Mouse (Mus musculus) lung, embryonic 16.5 days (tissue): Measurements from ENCODE around the gene Dnm1. TPM values are rescaled to one million over a fixed set of nuclear protein-coding genes. Genes with fewer than 3 reads are reported as not detected.
"Not testable (repeated sequence)": the region's sequence is repeated elsewhere in the genome, so short reads cannot be mapped to it uniquely, and the experiment has no call there.

Experiments used
- ATAC-seq: fragments of 200-750 bp; cut with Nextera tagmentation; 2 replicates; pipeline ENCODE4 v1.8.0; 2017; ENCODE audit warnings: low read depth, mild to moderate bottlenecking, moderate library complexity
- H3K27ac ChIP-seq: fragments of 300-500 bp; sonication (generic); 2 replicates; pipeline ENCODE4 v1.5.1; 2014; ENCODE audit warnings: mild to moderate bottlenecking, control low read depth, low read length
- H3K27me3 ChIP-seq: fragments of 300-500 bp; sonication (generic); 2 replicates; pipeline ENCODE4 v1.6.1; 2014; ENCODE audit warnings: low read depth, low read length, mixed read lengths; ENCODE audit not compliant: control insufficient read depth, insufficient read depth
- H3K36me3 ChIP-seq: fragments of 300-500 bp; sonication (generic); 2 replicates; pipeline ENCODE4 v1.6.1; 2014; ENCODE audit warnings: low read length; ENCODE audit not compliant: control insufficient read depth, insufficient read depth
- H3K4me1 ChIP-seq: fragments of 300-500 bp; sonication (generic); replicated peaks from 2 replicates; pipeline ENCODE4 v1.6.1; 2014; ENCODE audit warnings: low read length, mixed read lengths; ENCODE audit not compliant: control insufficient read depth, insufficient read depth
- H3K4me2 ChIP-seq: fragments of 300-500 bp; sonication (generic); 2 replicates; pipeline ENCODE4 v1.6.1; 2014; ENCODE audit warnings: low read depth, low read length, control low read depth
- H3K4me3 ChIP-seq: fragments of 300-500 bp; sonication (generic); 2 replicates; pipeline ENCODE4 v1.5.1; 2014; ENCODE audit warnings: mild to moderate bottlenecking, low read length, control low read depth
- H3K9ac ChIP-seq: fragments of 300-500 bp; sonication (generic); 2 replicates; pipeline ENCODE4 v1.6.1; 2014; ENCODE audit warnings: low read length, control low read depth
- H3K9me3 ChIP-seq: fragments of 300-500 bp; sonication (generic); 2 replicates; pipeline ENCODE4 v1.6.1; 2016; ENCODE audit warnings: low read length; ENCODE audit not compliant: control insufficient read depth
- WGBS: fragments of 180-500 bp; shearing (Covaris S2); extraction: QIAGEN DNeasy Blood & Tissue Kit; methylation state at CpG from one replicate; pipeline ENCODE4 v1.1.7; 2014; 5-methylcytosine and 5-hydroxymethylcytosine counted together
- polyA plus RNA-seq: library from polyadenylated mRNA; unstranded; fragments of >200 nt; fragmentation: Nextera tagmentation; extraction: Ambion mirVana; gene quantifications from 2 replicates; pipeline ENCODE4 v1.2.1, GENCODE M21; 2015

Gene Dnm1
- polyA plus RNA-seq, 1 experiment from 2014 or later = 5.9 TPM

- Histone ChIP-seq H3K9me3 (no peaks in the 10 kb centered on the region), H3K4me1 (peaks cover 12% of the 10 kb centered on the region), H3K27ac (peak overlapping the region; percentile 93), H3K36me3 (peaks cover 9% of the 10 kb centered on the region), H3K4me2 (peak overlapping the region; percentile 83), H3K27me3 (no peaks in the 10 kb centered on the region; the same call in 1 of the 2 replicates), H3K4me3 (peak overlapping the region; percentile 82), H3K9ac (peak overlapping the region; percentile 90)
- 6% methylated on average over 19 of the region's 19 CpGs for WGBS
- ATAC-seq = peak; percentile 53
These were observed 10.4 kb upstream of the Dnm1 start for GRCm38 (mm10) chr2:32363376-32364106.

GRCm38 (mm10) chr2:32362817-32363340 lies 9.7 kb upstream of the Dnm1 start:
- peak overlapping the region; percentile 82 for H3K4me3 ChIP-seq
- H3K9ac ChIP-seq = peak overlapping the region; percentile 90
- H3K36me3 ChIP-seq = peaks cover 5% of the 10 kb centered on the region
- no peaks in the 10 kb centered on the region; the same call in 1 of the 2 replicates for H3K27me3 ChIP-seq
- ATAC-seq = peak; percentile 84
- H3K4me2 ChIP-seq = peak overlapping the region; percentile 83
- no peaks in the 10 kb centered on the region for H3K9me3 ChIP-seq
- H3K27ac ChIP-seq = peak overlapping the region; percentile 93
- H3K4me1 ChIP-seq = peaks cover 12% of the 10 kb centered on the region
- under 1% methylated on average over 53 of the region's 53 CpGs for WGBS

- ATAC-seq, H3K9me3 ChIP-seq, H3K36me3 ChIP-seq, H3K27me3 ChIP-seq: not testable (repeated sequence)
- H3K27ac ChIP-seq = peak overlapping the region; percentile 93
- peak overlapping the region; percentile 90 for H3K9ac ChIP-seq
- H3K4me3 ChIP-seq = peak overlapping the region; percentile 82
- peak overlapping the region; percentile 83 for H3K4me2 ChIP-seq
- peaks cover 12% of the 10 kb centered on the region for H3K4me1 ChIP-seq
- WGBS = 21% methylated on average over 5 of the region's 5 CpGs
These were observed 9.1 kb upstream of the Dnm1 start for GRCm38 (mm10) chr2:32362274-32362673.

GRCm38 (mm10) chr2:32361437-32361836 lies 8.3 kb upstream of the Dnm1 start:
- H3K36me3 ChIP-seq = peaks cover 5% of the 10 kb centered on the region; the same call in 1 of the 2 replicates
- H3K27me3 ChIP-seq = no peaks in the 10 kb centered on the region; the same call in 1 of the 2 replicates
- H3K9ac ChIP-seq = peak overlapping the region; percentile 53
- peak overlapping the region; percentile 69 for H3K4me2 ChIP-seq
- peak overlapping the region; percentile 40 for H3K4me3 ChIP-seq
- peaks cover 12% of the 10 kb centered on the region for H3K4me1 ChIP-seq
- no peaks in the 10 kb centered on the region for H3K9me3 ChIP-seq
- 4% methylated on average over 24 of the region's 24 CpGs for WGBS
- peak; percentile 51; the same call in 1 of the 2 replicates for ATAC-seq
- no peak overlapping the region for H3K27ac ChIP-seq

- Histone ChIP-seq H3K4me2 (peak overlapping the region; percentile 69), H3K9me3 (no peaks in the 10 kb centered on the region), H3K27ac (no peak overlapping the region), H3K27me3 (no peaks in the 10 kb centered on the region; the same call in 1 of the 2 replicates), H3K36me3 (peaks cover 5% of the 10 kb centered on the region; the same call in 1 of the 2 replicates), H3K9ac (no peak overlapping the region), H3K4me3 (peak overlapping the region; percentile 40), H3K4me1 (peaks cover 12% of the 10 kb centered on the region)
- 6% methylated on average over 14 of the region's 14 CpGs for WGBS
- no peak for ATAC-seq
These were observed 7.6 kb upstream of the Dnm1 start for GRCm38 (mm10) chr2:32360741-32361140.

GRCm38 (mm10) chr2:32358381-32358780 lies 5.2 kb upstream of the Dnm1 start:
- Histone ChIP-seq H3K4me2 (no peak overlapping the region), H3K9me3 (no peaks in the 10 kb centered on the region), H3K27ac (no peak overlapping the region), H3K4me3 (no peak overlapping the region), H3K36me3 (no peaks in the 10 kb centered on the region), H3K9ac (no peak overlapping the region), H3K4me1 (peaks cover 7% of the 10 kb centered on the region), H3K27me3 (no peaks in the 10 kb centered on the region; the same call in 1 of the 2 replicates)
- 49% methylated on average over 10 of the region's 10 CpGs for WGBS
- ATAC-seq = no peak

GRCm38 (mm10) chr2:32357710-32358109 lies 4.6 kb upstream of the Dnm1 start:
- no peak overlapping the region for H3K4me2 ChIP-seq
- peaks cover 9% of the 10 kb centered on the region for H3K4me1 ChIP-seq
- H3K9me3 ChIP-seq = no peaks in the 10 kb centered on the region
- no peak overlapping the region for H3K9ac ChIP-seq
- H3K27me3 ChIP-seq = no peaks in the 10 kb centered on the region; the same call in 1 of the 2 replicates
- no peak overlapping the region for H3K4me3 ChIP-seq
- no peak for ATAC-seq
- H3K36me3 ChIP-seq = no peaks in the 10 kb centered on the region
- no peak overlapping the region for H3K27ac ChIP-seq
- 66% methylated on average over 3 of the region's 3 CpGs for WGBS

GRCm38 (mm10) chr2:32356216-32356615 lies 3.1 kb upstream of the Dnm1 start:
- WGBS = 64% methylated on average over 10 of the region's 10 CpGs
- no peaks in the 10 kb centered on the region for H3K27me3 ChIP-seq

GRCm38 (mm10) chr2:32354336-32354895 lies 1.3 kb upstream of the Dnm1 start:
- H3K9ac ChIP-seq = no peak overlapping the region
- H3K27ac ChIP-seq = no peak overlapping the region
- no peaks in the 10 kb centered on the region for H3K27me3 ChIP-seq
- H3K4me3 ChIP-seq = no peak overlapping the region
- no peaks in the 10 kb centered on the region for H3K9me3 ChIP-seq
- peaks cover 11% of the 10 kb centered on the region for H3K4me1 ChIP-seq
- H3K36me3 ChIP-seq = no peaks in the 10 kb centered on the region
- no peak for ATAC-seq
- H3K4me2 ChIP-seq = no peak overlapping the region
- 63% methylated on average over 3 of the region's 3 CpGs for WGBS

More at GRCm38 (mm10) chr2:32356216-32356615, 3.1 kb upstream of the Dnm1 start:
- no peak overlapping the region for H3K4me2 ChIP-seq
- no peak overlapping the region for H3K27ac ChIP-seq
- no peak for ATAC-seq
- H3K9ac ChIP-seq = no peak overlapping the region
- no peaks in the 10 kb centered on the region for H3K9me3 ChIP-seq
- H3K4me3 ChIP-seq = no peak overlapping the region
- no peaks in the 10 kb centered on the region for H3K36me3 ChIP-seq
- peaks cover 12% of the 10 kb centered on the region for H3K4me1 ChIP-seq
